Mouse (Mus musculus) limb, embryonic 13.5 days (tissue): ENCODE measurements around the gene Gm3526. TPM values are rescaled to one million over a fixed set of nuclear protein-coding genes. Genes with fewer than 3 reads are reported as not detected.
"Not testable (repeated sequence)": the region's sequence is repeated elsewhere in the genome, so short reads cannot be mapped to it uniquely, and the experiment has no call there.

Source experiments
- ATAC-seq: fragments of 200-750 bp; cut with Nextera tagmentation; 2 replicates; pipeline ENCODE4 v1.8.0; 2017; ENCODE audit warnings: low read depth, moderate number of reproducible peaks, moderate TSS enrichment; ENCODE audit not compliant: low FRiP score
- H3K27ac ChIP-seq: fragments of 300-500 bp; sonication (generic); 2 replicates; pipeline ENCODE4 v1.5.1; 2015; ENCODE audit warnings: inconsistent platforms, mild to moderate bottlenecking, moderate library complexity
- H3K27me3 ChIP-seq: fragments of 300-500 bp; sonication (generic); 2 replicates; pipeline ENCODE4 v1.6.1; 2015; ENCODE audit warnings: mild to moderate bottlenecking, inconsistent platforms
- H3K36me3 ChIP-seq: fragments of 300-500 bp; sonication (generic); 2 replicates; pipeline ENCODE4 v1.6.1; 2015; ENCODE audit warnings: inconsistent platforms, mild to moderate bottlenecking, moderate library complexity
- H3K4me1 ChIP-seq: fragments of 300-500 bp; sonication (generic); 2 replicates; pipeline ENCODE4 v1.6.1; 2015; ENCODE audit warnings: inconsistent platforms
- H3K4me2 ChIP-seq: fragments of 300-500 bp; sonication (generic); replicated peaks from 2 replicates; pipeline ENCODE4 v1.6.1; 2015; ENCODE audit warnings: inconsistent platforms, mild to moderate bottlenecking, moderate library complexity
- H3K4me3 ChIP-seq: fragments of 300-500 bp; sonication (generic); 2 replicates; pipeline ENCODE4 v1.5.1; 2015; ENCODE audit warnings: moderate library complexity, mild to moderate bottlenecking, inconsistent platforms
- H3K9ac ChIP-seq: fragments of 300-500 bp; sonication (generic); 2 replicates; pipeline ENCODE4 v1.6.1; 2015; ENCODE audit warnings: mild to moderate bottlenecking, inconsistent platforms
- H3K9me3 ChIP-seq: fragments of 300-500 bp; sonication (generic); 2 replicates; pipeline ENCODE4 v1.6.1; 2016; ENCODE audit warnings: inconsistent platforms
- WGBS: fragments of 180-500 bp; shearing (Covaris S2); methylation state at CpG from one replicate; pipeline ENCODE4 v1.1.7; 2015; 5-methylcytosine and 5-hydroxymethylcytosine counted together
- polyA plus RNA-seq: library from polyadenylated mRNA; unstranded; fragments of >200 nt; fragmentation: Nextera tagmentation; extraction: Ambion mirVana; gene quantifications from 2 replicates; pipeline ENCODE4 v1.2.1, GENCODE M21; 2015

The Gm3526 gene
- not detected in 2 replicates for polyA plus RNA-seq

- no CpG with 5 or more reads among the region's 1 CpGs for WGBS
- H3K27ac ChIP-seq, H3K27me3 ChIP-seq, H3K4me1 ChIP-seq, H3K9me3 ChIP-seq, H3K36me3 ChIP-seq, H3K9ac ChIP-seq, ATAC-seq, H3K4me2 ChIP-seq, H3K4me3 ChIP-seq: not testable (repeated sequence)
Observed at GRCm38 (mm10) chr14:5260480-5260879, at the start of gene Gm3526. Gene Gm3526 (minus strand): TSS chr14:5260580.

Other genes with a start within 250 kb of the Gm3526 start
- gene Gm3298, start 244.7 kb downstream of the Gm3526 start, polyA plus RNA-seq = not detected in 2 replicates
- not detected in 2 replicates for gene 4930555G01Rik, start 210.0 kb downstream of the Gm3526 start, polyA plus RNA-seq
- 0.56 and 1.0 TPM in 2 replicates for gene Gm8281, start 189.5 kb downstream of the Gm3526 start, polyA plus RNA-seq
- not detected in 2 replicates for gene Gm8279, start 129.1 kb downstream of the Gm3526 start, polyA plus RNA-seq
- gene Gm3317, start 96.0 kb downstream of the Gm3526 start, polyA plus RNA-seq = not detected in 2 replicates
- not detected in 2 replicates for gene Gm8271, start 74.8 kb downstream of the Gm3526 start, polyA plus RNA-seq
- not detected in 2 replicates for gene Gm3542, start 74.3 kb upstream of the Gm3526 start, polyA plus RNA-seq
- gene Gm3500, start 128.5 kb upstream of the Gm3526 start, polyA plus RNA-seq = 0.14 TPM in 1 of 2 replicates, not detected in the other
- 0.59 and 0.78 TPM in 2 replicates for gene Gm3194, start 194.9 kb upstream of the Gm3526 start, polyA plus RNA-seq
- not detected in 2 replicates for gene Gm8246, start 217.2 kb upstream of the Gm3526 start, polyA plus RNA-seq
- gene Gm3187, start 223.6 kb upstream of the Gm3526 start, polyA plus RNA-seq = not detected in 2 replicates
- gene Gm3488, start 241.1 kb upstream of the Gm3526 start, polyA plus RNA-seq = 0.45 and 0.75 TPM in 2 replicates